Mouse (Mus musculus) heart, embryonic 13.5 days (tissue): ENCODE measurements around the gene Kyat1. TPM values are rescaled to one million over a fixed set of nuclear protein-coding genes. Genes with fewer than 3 reads are reported as not detected.

Source experiments
- ATAC-seq: fragments of 200-750 bp; cut with Nextera tagmentation; 2 replicates; pipeline ENCODE4 v1.8.0; 2017; ENCODE audit warnings: moderate TSS enrichment; ENCODE audit not compliant: insufficient number of reproducible peaks, low FRiP score, low TSS enrichment; ENCODE audit errors: extremely low read depth
- H3K27ac ChIP-seq: fragments of 300-500 bp; sonication (generic); replicated peaks from 2 replicates; pipeline ENCODE4 v1.5.1; 2015; ENCODE audit warnings: moderate library complexity, mild to moderate bottlenecking, inconsistent platforms
- H3K27me3 ChIP-seq: fragments of 300-500 bp; sonication (generic); replicated peaks from 2 replicates; pipeline ENCODE4 v1.6.1; 2015; ENCODE audit warnings: mild to moderate bottlenecking, inconsistent platforms
- H3K36me3 ChIP-seq: fragments of 300-500 bp; sonication (generic); 2 replicates; pipeline ENCODE4 v1.6.1; 2015; ENCODE audit warnings: mild to moderate bottlenecking, inconsistent platforms
- H3K4me1 ChIP-seq: fragments of 300-500 bp; sonication (generic); 2 replicates; pipeline ENCODE4 v1.6.1; 2015; ENCODE audit warnings: inconsistent platforms
- H3K4me2 ChIP-seq: fragments of 300-500 bp; sonication (generic); 2 replicates; pipeline ENCODE4 v1.6.1; 2015; ENCODE audit warnings: inconsistent platforms, mild to moderate bottlenecking, moderate library complexity
- H3K4me3 ChIP-seq: fragments of 300-500 bp; sonication (generic); 2 replicates; pipeline ENCODE4 v1.5.1; 2015; ENCODE audit warnings: moderate library complexity, mild to moderate bottlenecking, inconsistent platforms
- H3K9ac ChIP-seq: fragments of 300-500 bp; sonication (generic); 2 replicates; pipeline ENCODE4 v1.6.1; 2015; ENCODE audit warnings: inconsistent platforms, mild to moderate bottlenecking, moderate library complexity
- H3K9me3 ChIP-seq: fragments of 300-500 bp; sonication (generic); 2 replicates; pipeline ENCODE4 v1.6.1; 2016; ENCODE audit warnings: inconsistent platforms
- WGBS: fragments of 180-500 bp; shearing (Covaris S2); methylation state at CpG from one replicate; pipeline ENCODE4 v1.1.7; 2015; ENCODE audit warnings: mixed read lengths; 5-methylcytosine and 5-hydroxymethylcytosine counted together
- polyA plus RNA-seq: library from polyadenylated mRNA; unstranded; fragments of >200 nt; fragmentation: Nextera tagmentation; extraction: Ambion mirVana; gene quantifications from 2 replicates; pipeline ENCODE4 v1.2.1, GENCODE M21; 2015

Kyat1 gene
- polyA plus RNA-seq, 1 experiment from 2014 or later = 17.2 TPM

DNA sequence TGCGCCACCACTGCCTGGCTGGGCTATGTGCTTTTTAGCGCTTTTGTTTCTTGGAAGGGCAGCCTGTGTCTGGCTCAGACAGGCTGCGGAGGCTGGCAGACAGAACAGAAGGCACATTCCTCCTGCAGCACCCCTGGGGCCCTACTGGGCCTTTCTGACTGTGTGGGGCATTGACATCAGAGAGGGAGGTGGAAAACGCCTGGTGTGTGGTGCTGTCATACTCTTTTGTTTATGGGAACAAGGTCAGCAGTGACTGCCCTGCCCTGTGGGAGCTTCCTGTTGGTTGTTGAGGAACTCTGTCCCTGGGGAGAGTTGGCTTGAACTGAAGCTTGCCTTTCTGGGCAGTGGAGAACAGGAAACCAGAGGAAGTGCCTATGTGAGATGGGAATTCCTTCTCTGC is 36.9 kb upstream of the Kyat1 start:
- H3K4me3 ChIP-seq = no peak overlapping the region
- H3K27me3 ChIP-seq = no peaks in the 10 kb centered on the region
- H3K4me1 ChIP-seq = peaks cover 58% of the 10 kb centered on the region
- H3K36me3 ChIP-seq = peaks cover 64% of the 10 kb centered on the region
- H3K9ac ChIP-seq = peak overlapping the region; percentile 28; the same call in 1 of the 2 replicates
- peak overlapping the region; percentile 13; the same call in 1 of the 2 replicates for H3K4me2 ChIP-seq
- peak overlapping the region; percentile 80 for H3K27ac ChIP-seq
- no peaks in the 10 kb centered on the region for H3K9me3 ChIP-seq
- no peak for ATAC-seq
- WGBS = 37% methylated on average over 4 of the region's 4 CpGs

DNA sequence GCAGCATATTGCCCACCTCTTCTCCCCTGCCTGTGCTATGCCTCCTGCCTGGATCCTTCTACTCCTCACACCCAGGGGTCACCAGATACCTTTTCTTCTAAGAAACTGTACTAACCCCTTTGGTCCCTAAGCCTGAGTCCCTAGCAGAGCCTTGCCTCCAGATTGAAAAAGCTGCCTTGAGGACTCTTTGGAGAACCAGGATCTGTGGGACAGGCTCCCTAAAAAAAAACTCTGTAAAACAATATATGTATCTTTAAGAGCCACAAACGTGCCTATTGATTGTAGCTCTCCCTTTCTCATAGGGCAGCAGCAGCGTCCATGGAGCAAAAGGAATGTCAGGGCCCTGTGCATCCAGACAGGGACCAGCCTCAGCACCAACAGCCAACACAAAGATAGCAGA is 34.6 kb upstream of the Kyat1 start, which contains the start of gene Gm28035:
Gene Gm28035 (plus strand): TSS at position 301 of the 400 bp plus-strand sequence.
- H3K9me3 ChIP-seq = no peaks in the 10 kb centered on the region
- ATAC-seq = no peak
- peak within 1 kb of the TSS; percentile 96 for H3K9ac ChIP-seq
- peak within 1 kb of the TSS; percentile 96 for H3K27ac ChIP-seq
- peaks cover 66% of the 10 kb centered on the region for H3K4me1 ChIP-seq
- 60% methylated on average over 2 of the region's 2 CpGs for WGBS
- peak within 1 kb of the TSS; percentile 86 for H3K4me3 ChIP-seq
- peak within 1 kb of the TSS; percentile 91 for H3K4me2 ChIP-seq
- H3K27me3 ChIP-seq = no peaks in the 10 kb centered on the region
- H3K36me3 ChIP-seq = peaks cover 46% of the 10 kb centered on the region

DNA sequence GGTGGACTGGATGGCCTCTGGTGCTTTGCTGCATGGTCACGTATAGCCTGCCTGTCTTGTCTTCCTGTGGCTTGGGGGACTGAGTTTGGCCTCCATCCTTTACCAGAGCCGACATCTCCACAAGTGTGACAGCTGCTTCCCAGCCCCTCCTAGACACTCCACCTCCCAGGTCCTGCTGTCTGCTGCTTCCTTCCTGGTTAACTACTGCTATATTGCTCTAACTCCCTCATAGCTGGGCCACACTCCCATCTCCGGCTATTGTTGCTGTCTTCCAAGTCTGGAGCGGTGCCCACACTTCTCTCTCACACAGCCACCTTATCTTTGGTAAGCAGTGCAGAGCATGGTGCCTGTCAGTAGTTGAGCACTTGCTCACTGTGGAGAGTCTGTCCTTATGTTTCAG is 34.1 kb upstream of the Kyat1 start:
- peak overlapping the region; percentile 96 for H3K9ac ChIP-seq
- H3K36me3 ChIP-seq = peaks cover 42% of the 10 kb centered on the region
- no peaks in the 10 kb centered on the region for H3K27me3 ChIP-seq
- peak overlapping the region; percentile 96 for H3K27ac ChIP-seq
- peak overlapping the region; percentile 91 for H3K4me2 ChIP-seq
- WGBS = 20% methylated on average over 4 of the region's 4 CpGs
- 0 out of 2 replicates have a peak, but pooled peaks have one; percentile 1 for ATAC-seq
- peaks cover 66% of the 10 kb centered on the region for H3K4me1 ChIP-seq
- H3K4me3 ChIP-seq = peak overlapping the region; percentile 86
- H3K9me3 ChIP-seq = no peaks in the 10 kb centered on the region

DNA sequence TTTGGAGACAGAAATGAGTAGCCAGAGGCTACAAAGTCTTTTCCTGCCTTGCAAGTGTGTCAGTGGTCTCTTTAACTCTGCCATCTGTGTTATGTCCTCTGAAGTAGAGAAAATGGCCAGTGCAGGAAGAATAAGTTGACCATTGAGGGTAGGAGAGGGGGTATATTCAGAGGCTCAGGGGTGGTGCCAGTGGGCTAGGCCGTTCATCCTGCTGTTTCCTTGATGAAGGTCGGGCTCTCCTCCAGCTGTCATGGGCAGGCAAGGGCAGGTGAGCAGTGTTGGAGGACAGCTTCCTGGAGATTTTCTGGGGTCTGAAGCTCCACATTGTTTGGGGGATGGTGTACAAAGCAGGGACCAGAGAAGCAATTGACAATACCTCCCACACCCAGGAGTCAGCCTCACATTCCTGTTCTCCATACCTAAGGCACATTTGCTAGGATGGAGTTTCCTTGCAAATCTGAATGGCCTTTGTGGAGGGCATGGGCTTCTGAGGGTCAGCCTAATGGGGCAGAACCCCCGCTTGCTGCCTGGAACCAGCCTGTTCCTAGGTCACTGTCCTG is 33.3 kb upstream of the Kyat1 start:
- Histone ChIP-seq H3K9me3 (no peaks in the 10 kb centered on the region), H3K27me3 (no peaks in the 10 kb centered on the region), H3K4me1 (peaks cover 66% of the 10 kb centered on the region), H3K9ac (peak overlapping the region; percentile 96), H3K4me2 (peak overlapping the region; percentile 91), H3K4me3 (peak overlapping the region; percentile 86), H3K27ac (peak overlapping the region; percentile 96), H3K36me3 (peaks cover 35% of the 10 kb centered on the region)
- ATAC-seq = no peak
- WGBS = 57% methylated on average over 3 of the region's 3 CpGs

GRCm38 (mm10) chr2:30237881-30238280 is 32.2 kb upstream of the Kyat1 start:
- 0% methylated on average over 41 of the region's 42 CpGs for WGBS
- H3K4me1 ChIP-seq = peaks cover 58% of the 10 kb centered on the region
- H3K27me3 ChIP-seq = no peaks in the 10 kb centered on the region

DNA sequence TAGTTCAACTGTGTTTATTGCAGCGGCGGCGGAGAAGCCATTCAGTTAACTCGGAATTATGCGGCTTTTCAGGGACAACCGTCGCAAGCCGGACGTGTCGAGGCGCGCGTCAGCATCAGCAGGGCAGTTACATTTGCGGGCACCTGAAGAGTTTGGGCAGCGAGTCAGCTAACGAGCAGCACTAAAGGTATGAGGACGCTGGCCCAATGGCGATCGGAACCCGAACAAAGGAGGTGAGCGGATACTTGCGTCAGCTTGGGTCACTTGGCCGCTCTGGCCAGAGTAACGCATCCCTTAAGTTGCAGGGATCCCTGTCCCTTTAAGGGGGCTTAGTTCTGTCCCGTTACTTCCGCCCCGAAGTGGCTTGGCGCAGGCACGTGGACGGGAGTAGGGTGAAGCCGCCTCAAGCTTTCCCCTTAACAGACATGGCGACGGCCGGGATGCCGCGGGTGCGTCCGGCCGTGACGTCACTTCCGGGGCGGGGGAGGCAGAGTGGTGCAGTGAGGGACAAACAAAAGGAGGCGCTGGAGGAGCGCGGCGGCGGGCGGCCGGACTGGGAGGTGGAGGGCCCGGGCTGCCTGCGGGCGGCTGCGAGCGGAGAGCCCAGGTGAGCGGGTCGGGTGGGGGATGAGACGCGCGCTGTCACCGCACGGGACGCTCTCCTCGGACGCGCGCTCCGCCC is 31.7 kb upstream of the Kyat1 start, which contains the start of gene Lrrc8a:
Gene Lrrc8a (plus strand): TSS at position 517 of the 682 bp plus-strand sequence.
- peak; percentile 95 for ATAC-seq
- WGBS = under 1% methylated on average over 63 of the region's 67 CpGs

More at GRCm38 (mm10) chr2:30237881-30238280, 32.2 kb upstream of the Kyat1 start:
- Histone ChIP-seq H3K27ac (peak overlapping the region; percentile 96), H3K36me3 (peaks cover 24% of the 10 kb centered on the region), H3K4me2 (peak overlapping the region; percentile 91), H3K9ac (peak overlapping the region; percentile 96), H3K9me3 (no peaks in the 10 kb centered on the region), H3K4me3 (peak overlapping the region; percentile 86)
- ATAC-seq = peak; percentile 76

DNA sequence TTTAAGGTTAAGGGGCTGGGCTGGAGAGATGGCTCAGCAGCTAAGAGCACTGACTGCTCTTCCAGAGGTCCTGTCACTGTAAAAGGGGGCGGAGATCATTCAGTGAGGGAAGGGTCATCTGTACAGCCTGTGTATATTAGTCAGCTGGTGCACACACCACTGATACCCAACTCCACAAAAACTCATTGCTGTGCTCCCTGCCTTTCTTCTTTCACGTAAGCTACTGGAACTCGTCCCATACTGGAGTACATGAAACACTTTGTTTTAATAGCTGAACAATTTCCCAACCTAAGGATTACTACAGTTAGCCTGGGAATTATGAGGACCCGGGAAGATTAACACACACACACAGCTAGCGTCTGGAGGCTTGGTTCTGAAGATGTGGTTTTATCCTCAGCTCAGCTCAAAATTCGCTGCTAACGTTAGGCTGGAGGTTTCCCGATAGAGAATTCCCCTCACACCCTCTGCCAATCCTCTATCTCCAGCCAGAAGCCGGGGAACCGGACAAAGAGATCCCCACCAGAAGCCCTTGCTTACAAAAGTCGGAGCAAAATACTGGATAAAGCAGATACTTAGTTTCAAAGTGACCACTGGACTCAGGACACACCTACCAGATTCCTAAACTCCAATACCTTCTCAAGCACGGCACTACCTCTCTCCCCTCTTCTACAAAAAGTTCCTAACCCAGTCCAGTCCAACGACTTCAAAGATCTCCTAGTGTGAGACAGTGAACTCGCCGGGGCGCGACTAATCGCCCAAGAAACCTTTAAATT is 31.0 kb upstream of the Kyat1 start:
- ATAC-seq = no peak
- Histone ChIP-seq H3K9me3 (no peaks in the 10 kb centered on the region; the same call in 1 of the 2 replicates), H3K4me3 (peak overlapping the region; percentile 86), H3K27ac (peak overlapping the region; percentile 96), H3K9ac (peak overlapping the region; percentile 96), H3K36me3 (peaks cover 13% of the 10 kb centered on the region), H3K4me1 (peaks cover 45% of the 10 kb centered on the region), H3K27me3 (no peaks in the 10 kb centered on the region), H3K4me2 (peak overlapping the region; percentile 91)
- WGBS = 3% methylated on average over 18 of the region's 18 CpGs

More for the DNA sequence above, 31.7 kb upstream of the Kyat1 start, which contains the start of gene Lrrc8a:
- Histone ChIP-seq H3K4me1 (peaks cover 52% of the 10 kb centered on the region), H3K27ac (peak within 1 kb of the TSS; percentile 96), H3K27me3 (no peaks in the 10 kb centered on the region), H3K36me3 (peaks cover 21% of the 10 kb centered on the region), H3K4me2 (peak within 1 kb of the TSS; percentile 91), H3K4me3 (peak within 1 kb of the TSS; percentile 86), H3K9ac (peak within 1 kb of the TSS; percentile 96), H3K9me3 (no peaks in the 10 kb centered on the region)

GRCm38 (mm10) chr2:30235593-30235992 is 29.9 kb upstream of the Kyat1 start:
- Histone ChIP-seq H3K4me2 (no peak overlapping the region), H3K9me3 (peaks cover 10% of the 10 kb centered on the region), H3K9ac (no peak overlapping the region), H3K27me3 (no peaks in the 10 kb centered on the region), H3K4me1 (peaks cover 35% of the 10 kb centered on the region), H3K4me3 (no peak overlapping the region), H3K36me3 (peaks cover 3% of the 10 kb centered on the region), H3K27ac (no peak overlapping the region)
- ATAC-seq = no peak
- 73% methylated on average over 5 of the region's 5 CpGs for WGBS

GRCm38 (mm10) chr2:30216293-30216692 is 10.6 kb upstream of the Kyat1 start:
- no peak for ATAC-seq
- no peak overlapping the region for H3K27ac ChIP-seq
- no peak overlapping the region for H3K4me2 ChIP-seq
- no peak overlapping the region for H3K4me3 ChIP-seq
- H3K27me3 ChIP-seq = no peaks in the 10 kb centered on the region
- H3K36me3 ChIP-seq = no peaks in the 10 kb centered on the region
- no peak overlapping the region for H3K9ac ChIP-seq
- H3K4me1 ChIP-seq = no peaks in the 10 kb centered on the region
- WGBS = 87% methylated on average over 5 of the region's 5 CpGs
- no peaks in the 10 kb centered on the region for H3K9me3 ChIP-seq

GRCm38 (mm10) chr2:30215493-30215892 is 9.8 kb upstream of the Kyat1 start:
- H3K4me2 ChIP-seq = no peak overlapping the region
- no peak for ATAC-seq
- no peaks in the 10 kb centered on the region for H3K27me3 ChIP-seq
- H3K27ac ChIP-seq = no peak overlapping the region
- H3K9ac ChIP-seq = no peak overlapping the region
- WGBS = 61% methylated on average over 6 of the region's 6 CpGs
- no peak overlapping the region for H3K4me3 ChIP-seq
- no peaks in the 10 kb centered on the region for H3K9me3 ChIP-seq
- no peaks in the 10 kb centered on the region for H3K36me3 ChIP-seq
- no peaks in the 10 kb centered on the region for H3K4me1 ChIP-seq

DNA sequence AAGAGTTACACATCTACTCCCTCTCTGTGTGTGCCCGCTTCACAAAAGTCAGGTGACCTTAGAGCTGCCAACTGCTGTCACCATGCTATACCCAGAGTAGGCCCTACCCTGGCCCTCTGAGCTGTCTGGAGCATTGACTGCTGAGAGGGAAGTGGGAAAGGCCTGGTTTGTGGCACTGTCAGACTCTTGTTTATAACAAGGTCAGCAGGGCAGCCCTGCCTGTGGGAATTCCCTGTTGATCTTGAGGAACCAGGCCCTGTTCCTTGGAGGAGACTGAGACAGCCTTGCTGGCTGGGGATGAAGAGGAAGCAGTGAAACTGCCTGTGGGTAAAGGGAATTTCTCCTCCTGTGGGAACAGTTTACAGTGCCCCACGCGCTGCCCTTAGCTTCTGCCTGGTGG is 9.1 kb upstream of the Kyat1 start:
- H3K27ac ChIP-seq = no peak overlapping the region

More for the DNA sequence above, 9.1 kb upstream of the Kyat1 start:
- no peak overlapping the region for H3K9ac ChIP-seq
- no peaks in the 10 kb centered on the region for H3K4me1 ChIP-seq
- WGBS = 76% methylated on average over 3 of the region's 3 CpGs
- no peak overlapping the region for H3K4me2 ChIP-seq
- no peaks in the 10 kb centered on the region for H3K36me3 ChIP-seq
- H3K9me3 ChIP-seq = no peaks in the 10 kb centered on the region
- no peak overlapping the region for H3K4me3 ChIP-seq
- H3K27me3 ChIP-seq = no peaks in the 10 kb centered on the region
- no peak for ATAC-seq
